Mouse (Mus musculus) hindbrain, postnatal 0 days (tissue): ENCODE data around the gene 3110021N24Rik. TPM values are rescaled to one million over a fixed set of nuclear protein-coding genes. Genes with fewer than 3 reads are reported as not detected.

Experiments used
- ATAC-seq: fragments of 200-750 bp; cut with Nextera tagmentation; 2 replicates; pipeline ENCODE4 v1.8.0; 2017; ENCODE audit warnings: mild to moderate bottlenecking, moderate TSS enrichment, moderate library complexity
- DNase-seq: peaks from one replicate; pipeline ENCODE4 v3.0.0-alpha.2; 2015; ENCODE audit warnings: low spot score
- H3K27ac ChIP-seq: fragments of 300-500 bp; sonication (generic); 2 replicates; pipeline ENCODE4 v1.5.1; 2014; ENCODE audit warnings: mild to moderate bottlenecking
- H3K27me3 ChIP-seq: fragments of 300-500 bp; sonication (generic); 2 replicates; pipeline ENCODE4 v1.6.1; 2014; ENCODE audit warnings: low read length, mixed read lengths; ENCODE audit not compliant: insufficient read depth
- H3K36me3 ChIP-seq: fragments of 300-500 bp; sonication (generic); 2 replicates; pipeline ENCODE4 v1.6.1; 2014; ENCODE audit warnings: low read length, mixed read lengths; ENCODE audit not compliant: insufficient read depth
- H3K4me1 ChIP-seq: fragments of 300-500 bp; sonication (generic); 2 replicates; pipeline ENCODE4 v1.6.1; 2014; ENCODE audit warnings: antibody characterized with exemption, low read length, mixed read lengths; ENCODE audit not compliant: insufficient read depth
- H3K4me2 ChIP-seq: fragments of 300-500 bp; sonication (generic); 2 replicates; pipeline ENCODE4 v1.6.1; 2014; ENCODE audit warnings: low read depth, mild to moderate bottlenecking, low read length, moderate library complexity, mixed read lengths
- H3K4me3 ChIP-seq: fragments of 300-500 bp; sonication (generic); 2 replicates; pipeline ENCODE4 v1.5.1; 2014; ENCODE audit warnings: low read length
- H3K9ac ChIP-seq: fragments of 300-500 bp; sonication (generic); replicated peaks from 2 replicates; pipeline ENCODE4 v1.6.1; 2014; ENCODE audit warnings: mild to moderate bottlenecking, low read length, moderate library complexity, mixed read lengths
- H3K9me3 ChIP-seq: fragments of 300-500 bp; sonication (generic); 2 replicates; pipeline ENCODE4 v1.6.1; 2016; ENCODE audit warnings: low read length, mixed read lengths
- CTCF ChIP-seq: IDR thresholded peaks from 2 replicates; pipeline ENCODE4 v1.5.1; 2016; ENCODE audit warnings: antibody characterized with exemption, control low read depth, low read depth
- WGBS: fragments of 180-500 bp; shearing (Covaris S2); extraction: QIAGEN DNeasy Blood & Tissue Kit; methylation state at CpG from one replicate; pipeline ENCODE4 v1.1.7; 2014; 5-methylcytosine and 5-hydroxymethylcytosine counted together
- polyA plus RNA-seq: library from polyadenylated mRNA; unstranded; fragments of >200 nt; fragmentation: Nextera tagmentation; extraction: Ambion mirVana; gene quantifications from 2 replicates; pipeline ENCODE4 v1.2.1, GENCODE M21; 2015
- total RNA-seq: library from RNA; depleted of rRNA; stranded (reverse); fragments of >200 nt; gene quantifications from 2 replicates; pipeline ENCODE4 v1.2.3, GENCODE M21; 2014

3110021N24Rik gene
- total and polyA plus RNA-seq, 2 experiments from 2014 or later = 0.47 to 2.4 TPM

DNA sequence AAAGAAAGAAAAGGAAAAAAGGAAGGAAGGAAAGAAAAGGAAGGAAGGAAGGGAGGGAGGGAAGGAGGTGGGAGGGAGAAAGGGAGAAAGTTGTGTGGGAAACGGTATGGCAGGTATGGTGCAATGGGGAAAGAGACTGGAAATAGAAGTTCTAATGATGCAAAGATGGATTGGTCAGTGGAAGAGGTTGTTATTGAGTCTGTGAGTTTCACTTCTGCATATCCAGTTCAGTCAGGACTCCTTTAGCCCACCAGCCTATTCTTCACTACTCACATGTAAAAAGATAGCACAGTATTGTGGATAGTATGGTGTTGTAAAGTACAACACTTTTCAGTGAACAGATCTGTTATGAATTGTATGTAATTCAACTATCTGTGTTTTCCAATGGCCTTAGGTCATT lies 71.1 kb downstream of the 3110021N24Rik start:
- no peak for DNase-seq
- H3K9me3 ChIP-seq = no peaks in the 10 kb centered on the region
- H3K4me2 ChIP-seq = no peak overlapping the region
- H3K4me3 ChIP-seq = no peak overlapping the region
- H3K27ac ChIP-seq = no peak overlapping the region
- no peaks in the 10 kb centered on the region for H3K36me3 ChIP-seq
- H3K9ac ChIP-seq = no peak overlapping the region
- no peak for TF ChIP-seq CTCF
- no peaks in the 10 kb centered on the region for H3K27me3 ChIP-seq
- H3K4me1 ChIP-seq = no peaks in the 10 kb centered on the region
- ATAC-seq = no peak
- WGBS = 69% methylated on average over 1 of the region's 1 CpGs

GRCm38 (mm10) chr4:108793941-108794340 lies 74.5 kb downstream of the 3110021N24Rik start:
- H3K4me1 ChIP-seq = no peaks in the 10 kb centered on the region
- no peak for TF ChIP-seq CTCF
- H3K36me3 ChIP-seq = no peaks in the 10 kb centered on the region
- H3K9ac ChIP-seq = no peak overlapping the region
- no peak overlapping the region for H3K4me2 ChIP-seq
- no peaks in the 10 kb centered on the region for H3K9me3 ChIP-seq
- no peak overlapping the region for H3K27ac ChIP-seq
- WGBS = 57% methylated on average over 1 of the region's 1 CpGs
- DNase-seq (no peak), ATAC-seq (no peak)
- H3K27me3 ChIP-seq = no peaks in the 10 kb centered on the region
- H3K4me3 ChIP-seq = no peak overlapping the region

GRCm38 (mm10) chr4:108796701-108797100 lies 77.3 kb downstream of the 3110021N24Rik start:
- Histone ChIP-seq H3K27ac (no peak overlapping the region), H3K4me2 (no peak overlapping the region), H3K9ac (no peak overlapping the region), H3K36me3 (no peaks in the 10 kb centered on the region), H3K4me1 (no peaks in the 10 kb centered on the region), H3K27me3 (no peaks in the 10 kb centered on the region), H3K9me3 (no peaks in the 10 kb centered on the region), H3K4me3 (no peak overlapping the region)
- DNase-seq (no peak), ATAC-seq (no peak)
- TF ChIP-seq CTCF = no peak
- 57% methylated on average over 4 of the region's 4 CpGs for WGBS

GRCm38 (mm10) chr4:108798083-108798830 lies 78.8 kb downstream of the 3110021N24Rik start:
- Histone ChIP-seq H3K27me3 (no peaks in the 10 kb centered on the region), H3K36me3 (no peaks in the 10 kb centered on the region), H3K4me3 (no peak overlapping the region), H3K9ac (no peak overlapping the region), H3K9me3 (no peaks in the 10 kb centered on the region), H3K4me1 (no peaks in the 10 kb centered on the region), H3K27ac (no peak overlapping the region), H3K4me2 (no peak overlapping the region)
- DNase-seq (peak; percentile 78), ATAC-seq (no peak; the same call in 1 of the 2 replicates)
- WGBS = 56% methylated on average over 2 of the region's 2 CpGs
- peak; percentile 71 for TF ChIP-seq CTCF

DNA sequence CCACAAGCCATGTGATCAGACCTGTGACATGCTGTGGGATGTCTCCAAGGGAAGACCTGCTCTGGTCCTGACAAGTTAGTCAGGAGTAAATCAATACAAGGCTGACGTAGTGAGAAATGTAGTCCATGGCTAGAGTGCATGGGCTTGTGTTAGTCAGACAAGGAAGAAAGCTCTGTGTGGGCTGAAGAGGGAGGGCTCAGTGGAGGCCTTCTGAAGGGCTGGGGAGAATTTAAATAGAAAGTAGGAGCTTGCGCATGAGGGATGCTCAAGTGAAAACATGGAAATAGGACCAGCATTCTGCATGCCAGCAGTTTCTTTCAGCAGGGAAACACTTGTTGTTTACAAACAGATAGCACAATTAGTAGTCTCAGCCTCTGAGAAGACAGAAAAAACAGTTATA lies 84.1 kb downstream of the 3110021N24Rik start:
- Histone ChIP-seq H3K36me3 (no peaks in the 10 kb centered on the region), H3K27ac (no peak overlapping the region), H3K4me3 (no peak overlapping the region), H3K9ac (no peak overlapping the region), H3K4me2 (no peak overlapping the region), H3K4me1 (no peaks in the 10 kb centered on the region), H3K27me3 (no peaks in the 10 kb centered on the region), H3K9me3 (no peaks in the 10 kb centered on the region)
- WGBS = 82% methylated on average over 2 of the region's 2 CpGs
- ATAC-seq (no peak), DNase-seq (no peak)
- no peak for TF ChIP-seq CTCF

DNA sequence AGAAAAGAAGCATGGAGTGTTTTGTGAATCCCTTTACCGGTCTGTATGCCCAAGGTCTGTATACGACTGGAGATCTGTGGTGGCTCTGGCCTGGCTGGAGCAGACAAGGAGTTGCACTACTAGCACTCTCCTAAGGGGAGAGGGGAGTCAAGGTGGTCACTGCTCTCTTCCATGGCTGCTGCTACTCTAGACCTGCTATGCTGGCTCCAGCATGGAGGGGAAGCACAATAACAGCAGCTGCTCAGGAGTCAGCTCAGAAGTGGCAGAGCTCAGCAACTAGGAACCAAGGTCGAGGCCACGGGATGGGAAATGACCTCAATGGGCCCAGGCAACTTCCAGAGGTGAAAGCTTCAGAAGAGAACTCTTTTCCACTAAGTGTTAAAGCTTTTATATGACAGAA lies 91.7 kb downstream of the 3110021N24Rik start:
- WGBS = 65% methylated on average over 4 of the region's 4 CpGs
- Histone ChIP-seq H3K27me3 (no peaks in the 10 kb centered on the region), H3K9ac (no peak overlapping the region), H3K9me3 (no peaks in the 10 kb centered on the region), H3K27ac (no peak overlapping the region), H3K4me3 (no peak overlapping the region), H3K4me2 (no peak overlapping the region), H3K36me3 (no peaks in the 10 kb centered on the region), H3K4me1 (no peaks in the 10 kb centered on the region)
- no peak for DNase-seq
- peak; percentile 29; the same call in 1 of the 2 replicates for ATAC-seq
- no peak for TF ChIP-seq CTCF

DNA sequence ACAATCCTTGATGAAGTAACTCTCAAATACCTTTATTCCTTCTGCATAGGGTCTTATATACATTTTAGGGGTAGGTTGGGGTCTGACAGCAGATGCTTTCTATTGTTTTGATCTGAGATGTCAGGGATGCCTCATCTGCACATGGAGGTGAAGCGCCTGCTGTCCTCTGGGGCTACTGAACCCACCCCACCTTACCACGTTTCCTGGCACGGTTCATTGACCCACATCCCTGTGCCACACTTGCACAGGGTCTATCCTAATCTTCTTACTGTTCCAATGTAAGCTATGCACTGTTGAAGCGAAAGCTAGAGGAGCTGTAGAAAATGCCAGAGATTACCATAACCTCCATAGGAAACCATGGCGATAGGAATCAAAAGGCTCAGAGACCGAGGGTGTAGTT lies 92.1 kb downstream of the 3110021N24Rik start:
- no peak for TF ChIP-seq CTCF
- Histone ChIP-seq H3K4me3 (no peak overlapping the region), H3K27ac (no peak overlapping the region), H3K4me2 (no peak overlapping the region), H3K4me1 (no peaks in the 10 kb centered on the region), H3K36me3 (no peaks in the 10 kb centered on the region), H3K27me3 (no peaks in the 10 kb centered on the region), H3K9ac (no peak overlapping the region), H3K9me3 (no peaks in the 10 kb centered on the region)
- ATAC-seq = peak; percentile 15; the same call in 1 of the 2 replicates
- WGBS = 56% methylated on average over 6 of the region's 6 CpGs
- DNase-seq = no peak
